Mouse (Mus musculus): Measurements from ENCODE around the gene Cask. TPM values are rescaled to one million over a fixed set of nuclear protein-coding genes. Genes with fewer than 3 reads are reported as not detected.

Cask gene
- total RNA-seq (2021), result 100 to 1,000 TPM; 105 to 107 TPM
- long read RNA-seq, experiment 1, full-length matches to known transcripts, result 6 of 36 reads
- long read RNA-seq, experiment 1, partial matches to known transcripts, result 3 of 36 reads
- long read RNA-seq, experiment 1, other reads (novel, unspliced or antisense), result 27 of 36 reads
- long read RNA-seq, experiment 2, full-length matches to known transcripts, result 14 of 54 reads
- long read RNA-seq, experiment 2, partial matches to known transcripts, result 8 of 54 reads
- long read RNA-seq, experiment 2, other reads (novel, unspliced or antisense), result 32 of 54 reads

- TF ChIP-seq CTCF (IDR thresholded peaks at IDR 0.05), result no peak
- no peak within 1 kb of the TSS for H3K27ac ChIP-seq
- no peak for DNase-seq (ENCODE audit: extremely low spot score in 1 of 2, low spot score in 2 of 2)
Observed at GRCm38 (mm10) chrX:13851285-13851684, at the start of gene Cask. Gene Cask, minus strand, starts transcription at chrX:13851367.

DNA sequence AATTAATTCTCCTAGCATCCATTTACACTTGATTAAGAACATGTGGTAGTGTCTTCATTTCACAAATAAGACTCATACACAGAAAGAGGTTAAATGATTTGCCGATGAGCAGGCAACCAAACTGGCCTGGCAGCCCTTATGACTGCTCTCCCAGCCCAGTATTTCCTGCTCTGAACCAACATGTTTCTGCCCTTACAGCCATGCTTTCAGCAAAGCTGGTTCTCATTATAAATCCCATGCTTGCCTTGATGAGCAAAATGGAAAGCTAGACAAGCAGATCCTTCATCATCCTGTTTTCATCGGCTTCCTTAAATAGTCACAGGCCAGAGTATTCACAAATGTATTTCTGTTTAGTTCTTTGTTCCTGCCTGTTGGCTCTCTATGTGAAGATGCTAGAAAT is 38.8 kb upstream of the Cask start:
- intact Hi-C loops (cut with DNase I), result no loop called here
- no peak overlapping the region for H3K27ac ChIP-seq
- DNase-seq (ENCODE audit: extremely low spot score in 1 of 2, low spot score in 2 of 2), result no peak
- H3K4me3 ChIP-seq, result no peak overlapping the region
- TF ChIP-seq CTCF (IDR thresholded peaks at IDR 0.05), result no peak

More at GRCm38 (mm10) chrX:13851285-13851684, at the start of gene Cask:
- intact Hi-C loops (cut with DNase I), result loop anchor here (1.0 kb wide), 1 partner anchor 8 kb away; no protein-coding TSS in a partner anchor
- no peak within 1 kb of the TSS for H3K4me3 ChIP-seq

- DNase-seq (ENCODE audit: extremely low spot score in 1 of 2, low spot score in 2 of 2), result no peak
- intact Hi-C loops (cut with DNase I), result no loop called here
- no peak overlapping the region for H3K4me3 ChIP-seq
- H3K27ac ChIP-seq, result no peak overlapping the region
- no peak for TF ChIP-seq CTCF (IDR thresholded peaks at IDR 0.05)
Observed at GRCm38 (mm10) chrX:13884348-13884747, 33.2 kb upstream of the Cask start.

DNA sequence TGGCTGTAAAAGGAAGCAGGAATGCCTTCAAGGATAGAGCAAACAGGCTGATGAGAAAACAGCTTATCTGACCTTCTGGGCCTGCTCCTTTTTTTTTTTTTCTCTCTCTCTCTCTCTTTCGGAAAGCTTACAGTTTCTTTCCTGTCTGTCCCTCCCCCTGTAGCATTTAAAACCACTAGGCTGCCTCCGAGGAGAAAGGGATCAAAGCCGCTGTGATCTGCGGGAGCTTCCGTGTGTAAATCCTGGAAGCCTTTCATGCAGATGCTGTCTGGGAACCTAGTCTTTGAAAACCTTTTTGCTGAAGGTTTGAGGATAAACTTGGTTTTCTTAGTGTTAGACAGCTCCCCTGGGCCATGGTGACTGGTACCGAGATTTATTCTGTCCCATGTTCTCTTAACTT is 30.8 kb upstream of the Cask start:
- Histone ChIP-seq H3K4me3 (no peak overlapping the region), H3K27ac (no peak overlapping the region)
- no peak for DNase-seq (ENCODE audit: extremely low spot score in 1 of 2, low spot score in 2 of 2)
- intact Hi-C loops (cut with DNase I), result no loop called here
- TF ChIP-seq CTCF (IDR thresholded peaks at IDR 0.05), result no peak

DNA sequence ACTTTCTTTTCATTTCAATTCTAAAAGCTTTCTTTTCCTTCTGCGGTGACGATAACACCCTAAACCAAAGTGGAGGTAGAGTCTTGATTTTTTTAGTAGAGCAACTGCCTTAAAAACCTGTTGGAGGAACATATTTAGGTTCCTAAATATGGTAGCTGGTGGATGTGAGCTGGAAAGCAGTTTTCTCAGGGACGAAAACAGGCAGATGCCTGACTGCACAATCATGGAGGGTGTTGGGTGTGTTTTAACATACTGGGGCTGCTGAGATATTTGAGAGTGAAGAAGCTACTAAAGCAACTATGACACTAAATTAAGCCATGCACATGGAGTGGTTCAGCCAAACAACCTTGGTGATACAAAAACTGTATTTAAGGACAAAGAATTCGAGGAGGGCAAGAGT is 9.0 kb upstream of the Cask start:
- no peak for DNase-seq (ENCODE audit: extremely low spot score in 1 of 2, low spot score in 2 of 2)
- TF ChIP-seq CTCF (IDR thresholded peaks at IDR 0.05), result no peak
- intact Hi-C loops (cut with DNase I), result loop anchor here (5.0 kb wide), 1 partner anchor 402 kb away; no protein-coding TSS in a partner anchor
- H3K27ac ChIP-seq, result no peak overlapping the region
- H3K4me3 ChIP-seq, result no peak overlapping the region

DNA sequence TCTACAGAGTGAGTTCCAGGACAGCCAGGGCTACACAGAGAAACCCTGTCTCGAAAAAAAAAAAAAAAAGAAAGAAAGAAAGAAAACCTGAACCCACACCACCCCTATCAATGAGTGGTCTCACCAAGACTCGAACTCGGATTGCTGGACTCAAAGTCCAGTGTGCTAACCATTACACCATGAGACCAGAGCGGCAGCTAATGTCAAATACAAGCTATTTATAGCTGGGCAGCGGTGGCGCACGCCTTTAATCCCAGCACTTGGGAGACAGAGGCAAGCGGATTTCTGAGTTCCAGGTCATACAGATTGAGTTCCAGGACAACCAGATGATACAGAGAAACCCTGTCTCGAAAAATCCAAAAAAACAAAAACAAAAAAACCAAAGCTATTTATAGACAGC is 7.9 kb upstream of the Cask start:
- no peak for TF ChIP-seq CTCF (IDR thresholded peaks at IDR 0.05)
- intact Hi-C loops (cut with DNase I), result loop anchor here (1.0 kb wide), 1 partner anchor 8 kb away; the partner anchor contains the start of gene Cask
- Histone ChIP-seq H3K4me3 (no peak overlapping the region), H3K27ac (no peak overlapping the region)
- DNase-seq (ENCODE audit: extremely low spot score in 1 of 2, low spot score in 2 of 2), result no peak

DNA sequence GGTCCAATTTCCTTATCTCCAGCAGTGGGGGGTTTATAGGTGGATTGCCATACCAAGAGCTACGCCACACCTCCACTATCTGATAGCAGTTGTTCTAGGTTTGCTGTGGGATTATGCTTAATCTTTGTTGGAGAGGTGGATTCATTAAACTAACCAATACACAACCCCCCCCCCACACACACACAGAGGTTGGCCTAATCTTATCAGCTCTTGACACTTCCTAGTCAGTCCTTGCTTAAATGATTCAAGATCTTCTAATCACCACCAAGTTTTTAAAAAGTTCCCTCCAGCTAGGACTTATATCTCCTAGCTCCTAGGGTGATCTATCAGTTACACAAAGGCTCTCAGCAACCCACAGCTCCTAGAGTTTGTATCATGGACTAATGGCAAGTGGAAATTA is 2.7 kb downstream of the Cask start:
- intact Hi-C loops (cut with DNase I), result loop anchor here (5.0 to 10.0 kb wide), 4 partner anchors 69 to 996 kb away; no protein-coding TSS in a partner anchor
- Histone ChIP-seq H3K27ac (no peak overlapping the region), H3K4me3 (no peak overlapping the region)
- no peak for TF ChIP-seq CTCF (IDR thresholded peaks at IDR 0.05)
- DNase-seq (ENCODE audit: extremely low spot score in 1 of 2, low spot score in 2 of 2), result no peak

GRCm38 (mm10) chrX:13847502-13847851 is 3.7 kb downstream of the Cask start:
- DNase-seq (ENCODE audit: extremely low spot score in 1 of 2, low spot score in 2 of 2), result peak in 1 of 2 experiments; percentile 11
- H3K4me3 ChIP-seq, result peak overlapping the region; percentile 52
- intact Hi-C loops (cut with DNase I), result loop anchor here (5.0 to 10.0 kb wide), 4 partner anchors 70 to 997 kb away; no protein-coding TSS in a partner anchor
- no peak for TF ChIP-seq CTCF (IDR thresholded peaks at IDR 0.05)
- peak overlapping the region; percentile 87 for H3K27ac ChIP-seq

DNA sequence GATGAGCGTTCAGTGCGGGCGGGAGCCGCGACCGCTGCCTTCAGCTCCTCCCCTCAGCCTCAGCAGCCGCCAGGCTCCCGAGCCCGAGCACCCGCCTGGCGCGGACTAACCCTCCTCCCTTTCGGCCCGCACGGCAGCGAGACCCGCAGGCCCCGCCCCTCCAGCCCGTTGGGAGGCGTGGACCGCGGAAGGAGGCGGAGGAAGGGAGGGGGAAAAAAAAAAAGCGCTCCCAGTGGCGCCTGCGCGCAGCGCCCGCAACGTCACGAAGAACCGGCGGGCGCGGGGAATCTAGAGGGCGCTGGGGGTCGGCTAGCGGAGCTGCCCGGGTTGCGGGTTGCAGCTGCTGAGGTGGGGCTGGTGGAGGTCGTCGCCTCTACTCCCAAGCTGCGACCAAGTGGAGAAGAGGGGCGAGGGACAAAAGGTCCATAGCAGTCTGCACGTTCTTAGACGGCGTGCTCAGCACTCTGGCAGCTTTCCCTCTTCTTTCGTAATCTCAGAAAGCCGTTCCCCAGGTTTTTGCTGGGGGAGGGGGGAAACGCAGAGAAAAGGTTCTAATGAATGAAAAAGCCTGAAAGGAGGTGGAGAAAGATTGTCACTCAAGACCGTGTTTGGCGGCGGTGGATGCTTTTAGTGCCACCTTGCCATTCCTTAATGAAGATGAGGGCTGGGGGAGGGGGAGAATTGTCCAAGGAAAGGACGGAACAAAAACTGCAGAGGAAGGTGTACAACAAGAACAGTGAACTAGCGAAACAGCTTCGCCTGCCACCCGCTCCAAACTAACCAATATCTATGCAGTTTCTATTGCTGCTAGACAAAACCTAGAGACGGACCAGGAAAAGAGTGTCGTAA is 4.3 kb downstream of the Cask start:
- TF ChIP-seq CTCF (IDR thresholded peaks at IDR 0.05), result peak; percentile 45
- intact Hi-C loops (cut with DNase I), result loop anchor here (5.0 to 10.0 kb wide), 4 partner anchors 70 to 998 kb away; no protein-coding TSS in a partner anchor
- peak overlapping the region; percentile 87 for H3K27ac ChIP-seq
- DNase-seq (ENCODE audit: extremely low spot score in 1 of 2, low spot score in 2 of 2), result peak; percentile 84 to 89
- peak overlapping the region; percentile 52 for H3K4me3 ChIP-seq

DNA sequence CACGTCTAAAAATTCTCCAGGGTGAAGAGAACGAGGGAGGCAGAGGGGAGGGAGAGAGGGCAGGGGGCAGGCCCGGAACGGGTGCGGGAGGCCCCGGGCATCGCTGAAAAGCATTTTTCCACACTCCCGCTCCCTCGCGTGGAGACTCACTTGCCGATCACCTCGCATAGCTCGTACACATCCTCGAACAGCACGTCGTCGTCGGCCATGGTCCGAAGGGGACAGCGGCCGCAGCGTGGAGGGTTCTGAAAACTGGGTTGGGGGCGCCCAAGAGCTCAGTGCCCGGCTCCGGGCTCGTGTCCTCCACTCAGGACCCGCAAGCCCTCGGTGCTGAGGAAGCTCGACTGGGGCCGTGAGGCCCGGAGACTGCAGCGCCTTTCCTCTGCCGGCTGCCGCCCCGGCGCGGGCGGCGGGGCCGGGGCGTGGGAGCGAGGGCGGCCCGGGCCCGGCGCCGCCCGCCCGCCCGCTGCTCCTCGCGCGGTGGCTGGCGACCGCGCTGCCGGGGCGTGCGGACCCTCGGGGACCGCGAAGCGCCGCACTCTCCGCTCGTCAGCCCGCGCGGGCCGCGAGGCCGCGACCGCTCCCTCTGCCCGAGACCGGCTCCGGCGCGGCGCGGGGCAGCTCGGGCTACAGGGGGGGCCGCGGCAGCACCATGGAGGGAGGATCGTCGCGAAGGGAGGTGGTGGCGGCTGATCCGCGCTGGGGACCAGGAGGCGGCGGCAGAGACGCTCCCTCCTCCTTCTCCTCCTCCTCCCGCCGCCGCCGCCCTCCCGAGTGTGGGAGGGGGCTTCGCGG is 5.1 kb downstream of the Cask start:
- TF ChIP-seq CTCF (IDR thresholded peaks at IDR 0.05), result no peak; the same call in 1 of the 2 replicates
- intact Hi-C loops (cut with DNase I), result loop anchor here (5.0 to 10.0 kb wide), 4 partner anchors 71 to 999 kb away; no protein-coding TSS in a partner anchor
- Histone ChIP-seq H3K4me3 (peak overlapping the region; percentile 52), H3K27ac (peak overlapping the region; percentile 77)
- peak; percentile 39 to 51 for DNase-seq (ENCODE audit: extremely low spot score in 1 of 2, low spot score in 2 of 2)

DNA sequence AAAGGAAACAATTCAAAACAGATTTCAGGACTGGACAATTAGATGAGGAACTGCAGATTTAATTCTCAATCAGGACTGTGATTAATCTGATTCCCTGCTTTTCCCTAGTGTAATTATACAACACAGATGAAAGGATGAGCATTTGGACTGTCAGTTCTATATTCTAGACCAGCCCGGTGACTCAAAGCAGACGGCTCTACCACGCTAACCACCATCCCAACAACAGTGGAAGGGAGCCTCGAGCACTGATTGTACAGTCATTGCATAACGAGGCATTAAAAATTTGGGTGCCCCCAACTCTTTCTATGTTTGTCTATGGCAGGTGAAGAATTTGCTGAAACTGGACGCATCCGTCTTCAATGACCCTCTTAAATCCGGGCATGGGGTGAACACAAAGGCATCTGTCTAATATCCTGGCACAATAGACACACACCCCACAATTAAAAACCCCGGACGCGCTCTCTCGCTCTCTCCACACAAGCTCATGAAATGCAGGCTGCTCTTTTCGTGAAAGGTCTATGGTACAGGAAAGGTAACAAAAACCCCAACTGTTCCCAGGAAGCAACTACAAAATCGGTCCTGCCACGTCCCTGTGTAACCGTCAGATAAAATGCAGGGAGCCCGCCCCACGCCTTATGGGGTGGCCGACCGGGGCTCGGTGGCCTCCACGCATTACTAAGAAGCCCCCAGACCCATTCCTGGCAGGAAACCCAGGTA is 5.9 kb downstream of the Cask start:
- TF ChIP-seq CTCF (IDR thresholded peaks at IDR 0.05), result no peak
- peak overlapping the region; percentile 77 for H3K27ac ChIP-seq
- intact Hi-C loops (cut with DNase I), result loop anchor here (5.0 to 10.0 kb wide), 4 partner anchors 72 to 1000 kb away; no protein-coding TSS in a partner anchor
- peak overlapping the region; percentile 52 for H3K4me3 ChIP-seq
- peak; percentile 8 to 18 for DNase-seq (ENCODE audit: extremely low spot score in 1 of 2, low spot score in 2 of 2)

Measured in left cerebral cortex, adult 2 months (tissue).